Mouse (Mus musculus): ENCODE data around the gene Slc22a14. TPM values are rescaled to one million over a fixed set of nuclear protein-coding genes. Genes with fewer than 3 reads are reported as not detected.

The Slc22a14 gene
- polyA plus RNA-seq, 1 experiment from 2014 or later: not detected

DNA sequence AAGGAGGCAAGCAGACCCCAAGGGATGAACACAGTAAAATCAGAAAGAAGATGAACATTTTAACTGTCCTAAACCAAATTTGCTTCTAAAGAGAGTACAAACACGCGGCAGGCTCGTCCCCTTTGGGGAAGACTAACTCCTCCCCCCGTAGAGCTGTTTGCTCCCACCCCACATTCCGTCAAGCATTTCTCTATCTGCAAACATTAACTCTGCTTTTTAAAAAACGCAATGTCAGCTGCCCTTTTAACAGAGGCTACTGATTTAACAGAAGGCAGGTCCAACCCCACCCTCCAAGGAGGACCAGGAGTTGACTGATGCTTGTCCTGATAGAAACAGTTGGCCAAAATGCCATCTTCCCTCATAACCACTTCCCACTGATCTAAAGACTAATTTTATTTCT lies 11.4 kb downstream of the Slc22a14 start:
- Histone ChIP-seq H3K4me3 (ENCODE audit: low read depth, low read length) (no peak overlapping the region), H3K9me3 (ENCODE audit: control insufficient read depth, low read length) (no peaks in the 10 kb centered on the region), H3K36me3 (ENCODE audit: control insufficient read depth, insufficient read depth, low read length) (peaks cover 9% of the 10 kb centered on the region; the same call in 1 of the 2 replicates), H3K27ac (replicated peaks) (no peak overlapping the region), H3K27me3 (ENCODE audit: control insufficient read depth, insufficient read depth, low read length) (no peaks in the 10 kb centered on the region), H3K9ac (ENCODE audit: low read length) (no peak overlapping the region), H3K4me1 (replicated peaks; ENCODE audit: control insufficient read depth, insufficient read depth) (no peaks in the 10 kb centered on the region), H3K4me2 (replicated peaks; ENCODE audit: low read depth) (no peak overlapping the region)
- DNase-seq (ENCODE audit: low spot score) (no peak), ATAC-seq (ENCODE audit: low FRiP score, low TSS enrichment) (no peak)
- TF ChIP-seq CTCF (IDR thresholded peaks at IDR 0.05; ENCODE audit: low read depth) (no peak), EP300 (optimal IDR thresholded peaks at IDR 0.05) (no peak)
- 50% methylated on average over 6 of the region's 6 CpGs for WGBS

DNA sequence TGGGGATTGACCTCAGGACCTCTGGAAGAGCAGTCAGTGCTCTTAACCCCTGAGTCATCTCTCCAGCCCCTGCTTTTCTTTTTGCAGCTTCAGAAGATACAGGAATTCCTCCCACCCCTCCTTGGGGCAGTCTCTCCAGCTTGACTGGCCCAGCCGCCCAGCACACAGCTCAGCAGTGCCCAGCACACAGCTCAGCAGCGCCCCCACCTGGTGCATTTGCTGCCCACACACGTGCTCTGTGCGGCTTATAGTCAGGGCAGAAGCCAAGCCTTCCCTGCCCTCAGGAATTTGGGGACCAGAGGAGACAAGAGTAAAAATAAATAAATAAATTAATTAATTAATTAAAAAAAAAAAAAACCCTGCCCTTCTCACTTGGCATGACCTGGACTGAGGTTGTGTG lies 13.3 kb downstream of the Slc22a14 start:
- TF ChIP-seq EP300 (optimal IDR thresholded peaks at IDR 0.05) (no peak), CTCF (IDR thresholded peaks at IDR 0.05; ENCODE audit: low read depth) (peak; percentile 92)
- WGBS: 31% methylated on average over 4 of the region's 4 CpGs
- H3K4me2 ChIP-seq (replicated peaks; ENCODE audit: low read depth): no peak overlapping the region
- H3K9ac ChIP-seq (ENCODE audit: low read length): no peak overlapping the region
- H3K27me3 ChIP-seq (ENCODE audit: control insufficient read depth, insufficient read depth, low read length): no peaks in the 10 kb centered on the region
- H3K36me3 ChIP-seq (ENCODE audit: control insufficient read depth, insufficient read depth, low read length): peaks cover 18% of the 10 kb centered on the region
- H3K27ac ChIP-seq (replicated peaks): no peak overlapping the region
- peak; percentile 85 for ATAC-seq (ENCODE audit: low FRiP score, low TSS enrichment)
- no peaks in the 10 kb centered on the region for H3K9me3 ChIP-seq (ENCODE audit: control insufficient read depth, low read length)
- H3K4me3 ChIP-seq (ENCODE audit: low read depth, low read length): no peak overlapping the region
- DNase-seq (ENCODE audit: low spot score): peak; percentile 90
- H3K4me1 ChIP-seq (replicated peaks; ENCODE audit: control insufficient read depth, insufficient read depth): no peaks in the 10 kb centered on the region

DNA sequence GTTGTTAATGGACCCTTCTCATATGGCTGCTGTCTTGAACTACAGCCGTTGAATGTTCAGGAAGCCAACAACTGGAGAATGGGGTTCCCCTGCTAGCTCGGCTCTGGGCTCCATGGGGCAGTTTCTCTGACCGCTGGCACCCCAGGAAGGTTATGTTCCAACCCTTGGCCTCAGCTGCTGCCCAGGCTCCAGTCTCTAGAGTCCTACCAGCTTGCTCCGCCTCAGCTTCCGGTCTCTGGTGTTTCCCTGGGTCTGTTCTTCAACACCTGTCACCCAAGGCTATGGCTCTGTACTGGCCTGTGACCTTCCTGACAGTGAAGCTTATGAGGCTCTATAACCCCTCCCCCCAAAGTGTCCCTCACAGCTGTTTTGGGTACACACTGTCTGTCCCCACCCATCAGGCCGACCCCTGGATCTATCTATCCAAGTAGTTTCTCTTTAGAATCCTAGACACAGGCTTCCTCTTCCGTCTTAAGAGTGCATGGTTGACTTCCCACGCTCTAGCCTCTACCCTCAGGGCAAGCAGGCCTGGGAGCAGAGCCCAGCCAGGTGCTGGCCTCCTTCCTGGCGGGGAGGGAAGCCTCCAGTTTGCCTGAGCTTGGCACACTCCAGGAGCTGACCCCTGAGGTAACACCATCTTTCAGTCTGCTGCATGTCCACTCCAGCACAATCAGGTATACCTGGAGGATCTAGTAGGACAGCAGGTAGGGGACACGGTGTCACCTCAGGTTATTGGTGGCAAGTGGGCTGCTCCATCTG lies 14.2 kb downstream of the Slc22a14 start:
- Histone ChIP-seq H3K9me3 (ENCODE audit: control insufficient read depth, low read length) (no peaks in the 10 kb centered on the region), H3K27ac (replicated peaks) (no peak overlapping the region), H3K9ac (ENCODE audit: low read length) (no peak overlapping the region), H3K4me1 (replicated peaks; ENCODE audit: control insufficient read depth, insufficient read depth) (no peaks in the 10 kb centered on the region), H3K4me2 (replicated peaks; ENCODE audit: low read depth) (no peak overlapping the region), H3K4me3 (ENCODE audit: low read depth, low read length) (no peak overlapping the region), H3K36me3 (ENCODE audit: control insufficient read depth, insufficient read depth, low read length) (peaks cover 22% of the 10 kb centered on the region), H3K27me3 (ENCODE audit: control insufficient read depth, insufficient read depth, low read length) (no peaks in the 10 kb centered on the region)
- WGBS: 90% methylated on average over 10 of the region's 10 CpGs
- DNase-seq (ENCODE audit: low spot score) (no peak), ATAC-seq (ENCODE audit: low FRiP score, low TSS enrichment) (peak; percentile 16; the same call in 1 of the 2 replicates)
- no peak for TF ChIP-seq EP300 (optimal IDR thresholded peaks at IDR 0.05)
- TF ChIP-seq CTCF (IDR thresholded peaks at IDR 0.05; ENCODE audit: low read depth): no peak

DNA sequence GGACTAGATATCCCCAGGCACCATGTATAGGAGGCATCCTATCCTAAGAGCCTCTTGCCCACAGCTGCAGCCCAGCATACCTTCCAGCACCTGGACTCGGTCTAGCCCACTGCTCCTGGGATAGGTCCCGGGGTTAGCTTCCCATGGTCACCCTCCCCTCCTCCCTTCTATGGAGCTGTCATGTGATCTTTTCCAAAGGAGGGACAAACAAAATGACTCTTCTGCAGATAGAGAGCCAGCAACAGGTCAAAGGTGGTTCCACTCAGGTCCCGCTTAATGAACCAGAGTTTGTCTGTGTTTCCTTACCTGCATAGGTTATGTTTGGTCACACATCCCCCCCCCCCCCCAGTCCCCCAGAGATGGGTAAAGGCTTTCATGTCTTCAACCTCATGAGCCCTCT lies 14.8 kb downstream of the Slc22a14 start:
- 78% methylated on average over 3 of the region's 3 CpGs for WGBS
- no peak overlapping the region for H3K4me3 ChIP-seq (ENCODE audit: low read depth, low read length)
- ATAC-seq (ENCODE audit: low FRiP score, low TSS enrichment): no peak
- no peak overlapping the region for H3K4me2 ChIP-seq (replicated peaks; ENCODE audit: low read depth)
- DNase-seq (ENCODE audit: low spot score): no peak
- no peaks in the 10 kb centered on the region for H3K27me3 ChIP-seq (ENCODE audit: control insufficient read depth, insufficient read depth, low read length)
- H3K9me3 ChIP-seq (ENCODE audit: control insufficient read depth, low read length): no peaks in the 10 kb centered on the region
- no peak overlapping the region for H3K27ac ChIP-seq (replicated peaks)
- no peak for TF ChIP-seq CTCF (IDR thresholded peaks at IDR 0.05; ENCODE audit: low read depth)
- no peak for TF ChIP-seq EP300 (optimal IDR thresholded peaks at IDR 0.05)
- H3K4me1 ChIP-seq (replicated peaks; ENCODE audit: control insufficient read depth, insufficient read depth): no peaks in the 10 kb centered on the region
- H3K9ac ChIP-seq (ENCODE audit: low read length): no peak overlapping the region
- H3K36me3 ChIP-seq (ENCODE audit: control insufficient read depth, insufficient read depth, low read length): peaks cover 23% of the 10 kb centered on the region

DNA sequence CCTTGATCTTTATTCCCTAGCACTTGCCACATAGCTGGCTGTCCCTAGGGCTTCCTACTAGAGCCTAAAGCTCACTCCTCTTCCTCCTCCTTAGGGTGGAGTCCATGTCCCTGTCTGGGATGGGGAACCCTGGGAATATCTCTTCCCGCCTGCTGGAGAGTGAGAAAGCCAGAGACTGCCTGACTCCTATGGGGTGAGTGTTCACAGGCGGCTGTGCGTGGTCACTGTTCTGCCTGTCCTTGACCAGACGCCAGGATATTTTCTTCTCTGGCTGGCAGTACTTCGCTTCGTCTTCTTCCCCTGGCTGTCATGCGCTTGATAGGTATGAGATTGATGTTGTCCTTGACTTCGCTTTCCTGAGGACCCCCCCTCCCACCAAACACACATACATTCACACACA lies 19.0 kb downstream of the Slc22a14 start:
- Histone ChIP-seq H3K4me3 (ENCODE audit: low read depth, low read length) (no peak overlapping the region), H3K27ac (replicated peaks) (no peak overlapping the region), H3K4me1 (replicated peaks; ENCODE audit: control insufficient read depth, insufficient read depth) (no peaks in the 10 kb centered on the region; the same call in 1 of the 2 replicates), H3K4me2 (replicated peaks; ENCODE audit: low read depth) (no peak overlapping the region), H3K36me3 (ENCODE audit: control insufficient read depth, insufficient read depth, low read length) (peaks cover 33% of the 10 kb centered on the region), H3K9ac (ENCODE audit: low read length) (no peak overlapping the region), H3K9me3 (ENCODE audit: control insufficient read depth, low read length) (no peaks in the 10 kb centered on the region), H3K27me3 (ENCODE audit: control insufficient read depth, insufficient read depth, low read length) (no peaks in the 10 kb centered on the region)
- TF ChIP-seq EP300 (optimal IDR thresholded peaks at IDR 0.05) (no peak), CTCF (IDR thresholded peaks at IDR 0.05; ENCODE audit: low read depth) (no peak)
- 88% methylated on average over 8 of the region's 8 CpGs for WGBS
- DNase-seq (ENCODE audit: low spot score): no peak
- no peak for ATAC-seq (ENCODE audit: low FRiP score, low TSS enrichment)

DNA sequence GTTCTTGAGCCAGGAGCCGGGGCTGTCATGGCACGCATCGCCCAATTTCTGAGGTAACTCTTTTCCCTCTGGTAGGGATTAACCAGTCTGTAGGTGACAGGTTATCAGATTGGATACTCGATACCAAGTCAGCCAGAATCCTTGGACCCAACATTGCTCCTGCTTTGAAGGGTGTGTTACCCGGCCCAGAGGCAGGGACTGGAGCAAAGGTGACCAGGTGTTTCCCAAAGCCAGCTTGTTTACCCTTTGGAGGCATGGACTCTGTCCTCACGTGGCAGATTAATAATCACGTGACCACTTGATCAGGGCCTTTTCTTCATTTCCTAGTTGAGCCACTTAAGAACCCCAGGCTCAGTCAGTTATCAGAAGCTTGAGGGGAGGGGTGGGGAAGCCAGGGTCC lies 22.6 kb downstream of the Slc22a14 start:
- ATAC-seq (ENCODE audit: low FRiP score, low TSS enrichment): peak; percentile 53
- Histone ChIP-seq H3K9ac (ENCODE audit: low read length) (no peak overlapping the region), H3K27me3 (ENCODE audit: control insufficient read depth, insufficient read depth, low read length) (no peaks in the 10 kb centered on the region), H3K4me3 (ENCODE audit: low read depth, low read length) (peak overlapping the region; percentile 63; the same call in 1 of the 2 replicates), H3K27ac (replicated peaks) (peak overlapping the region; percentile 93), H3K4me1 (replicated peaks; ENCODE audit: control insufficient read depth, insufficient read depth) (peaks cover 5% of the 10 kb centered on the region), H3K9me3 (ENCODE audit: control insufficient read depth, low read length) (no peaks in the 10 kb centered on the region), H3K4me2 (replicated peaks; ENCODE audit: low read depth) (peak overlapping the region; percentile 70), H3K36me3 (ENCODE audit: control insufficient read depth, insufficient read depth, low read length) (peaks cover 20% of the 10 kb centered on the region)
- WGBS: 64% methylated on average over 7 of the region's 7 CpGs
- no peak for TF ChIP-seq CTCF (IDR thresholded peaks at IDR 0.05; ENCODE audit: low read depth)
- TF ChIP-seq EP300 (optimal IDR thresholded peaks at IDR 0.05): no peak
- peak; percentile 87 for DNase-seq (ENCODE audit: low spot score)
